In the genomic region with DNA sequence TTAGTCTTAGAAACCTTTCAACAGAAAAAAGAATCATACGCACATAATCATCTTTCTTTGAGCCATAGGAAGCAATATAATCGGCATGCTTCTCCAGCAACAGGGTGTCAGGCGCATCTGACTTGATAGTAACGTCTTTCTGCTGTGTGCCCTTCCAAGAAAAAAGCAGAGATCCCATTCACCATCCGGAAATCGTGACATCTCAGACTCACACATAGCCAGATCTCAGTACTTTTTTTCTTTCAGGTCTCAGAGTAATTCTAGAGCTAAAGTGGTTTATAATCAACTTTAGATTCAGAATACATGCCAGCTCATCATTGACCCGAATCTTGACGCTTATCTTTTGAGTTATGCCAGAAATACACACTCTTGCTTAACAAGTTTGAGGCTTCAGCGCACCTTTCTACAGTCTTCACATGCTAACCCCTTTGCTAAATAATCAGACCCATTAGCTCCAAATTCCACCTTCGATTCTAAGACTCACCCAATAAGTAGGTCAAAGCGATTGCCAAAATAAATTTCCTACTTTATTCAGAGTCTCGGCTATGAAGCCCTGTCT, we compare ENCODE assay signal across 8 mouse cellular contexts. TPM values are rescaled to one million over a fixed set of nuclear protein-coding genes. Genes with fewer than 3 reads are reported as not detected.
A peak's percentile ranks its signal among the peaks of the same experiment; 100 is the strongest.
DNase-seq lines count a peak whose midpoint lies in the region; ATAC-seq and TF ChIP-seq lines count a peak whose summit lies in the region.

No protein-coding gene starts in this region.

- TF ChIP-seq POLR2A in heart, adult 2 months (IDR thresholded peaks at IDR 0.05; ENCODE audit: insufficient read depth, low read depth, low read length) = no peak
- TF ChIP-seq POLR2A in embryonic fibroblast, embryonic 13.5 days (IDR thresholded peaks at IDR 0.05; ENCODE audit: low read depth, low read length) = no peak

- H3K79me2 ChIP-seq in heart, adult 2 months (replicated peaks; ENCODE audit: control insufficient read depth, insufficient read depth, low read length) = peaks cover 3% of the 10 kb centered on the region; the same call in 1 of the 2 replicates

- no peak for ATAC-seq in liver, embryonic 12.5 days
- no peak for ATAC-seq in activated CD4-positive, CD25-positive, alpha-beta regulatory T cell, adult 4 months

- H3K4me1 ChIP-seq in heart, adult 2 months (ENCODE audit: control insufficient read depth, insufficient read depth, low read length) = peaks cover 8% of the 10 kb centered on the region
- peaks cover 10% of the 10 kb centered on the region for H3K4me1 ChIP-seq in embryonic fibroblast, embryonic 13.5 days (ENCODE audit: control insufficient read depth, insufficient read depth, low read length)
- H3K4me1 ChIP-seq in liver, embryonic 12.5 days = peaks cover 51% of the 10 kb centered on the region

- peak overlapping the region; percentile 96 for H3K27ac ChIP-seq in heart, adult 2 months
- H3K27ac ChIP-seq in embryonic fibroblast, embryonic 13.5 days (ENCODE audit: insufficient read depth, low read length) = peak overlapping the region; percentile 85
- H3K27ac ChIP-seq in liver, embryonic 12.5 days = peak overlapping the region; percentile 94

- H3K9ac ChIP-seq in heart, adult 2 months (ENCODE audit: low read depth, low read length) = peak overlapping the region; percentile 99
- H3K9ac ChIP-seq in liver, embryonic 12.5 days = peak overlapping the region; percentile 98

- H3K27me3 ChIP-seq in heart, adult 2 months (ENCODE audit: control insufficient read depth, insufficient read depth, low read length) = no peaks in the 10 kb centered on the region
- no peaks in the 10 kb centered on the region for H3K27me3 ChIP-seq in liver, embryonic 12.5 days (replicated peaks)

- H3K36me3 ChIP-seq in heart, adult 2 months (ENCODE audit: control insufficient read depth, insufficient read depth, low read length) = peaks cover 46% of the 10 kb centered on the region
- H3K36me3 ChIP-seq in liver, embryonic 12.5 days = peaks cover 49% of the 10 kb centered on the region

- no peak for TF ChIP-seq EP300 in heart, adult 2 months (IDR thresholded peaks at IDR 0.05; ENCODE audit: insufficient read depth, low read depth, low read length)

- DNase-seq in heart, adult 2 months = no peak
- no peak for DNase-seq in heart, adult 18-20 months
- peak; percentile 26 for DNase-seq in 416B (ENCODE audit: low read depth)
- DNase-seq in cerebellum, adult 18-20 months = no peak
- DNase-seq in layer of hippocampus, postnatal 14 days (ENCODE audit: low spot score in 2 of 2) = no peak

- WGBS in heart, adult 2 months = 2% methylated on average over 12 of the region's 12 CpGs
- WGBS in liver, embryonic 12.5 days (ENCODE audit: insufficient replicate concordance) = under 1% methylated on average over 12 of the region's 12 CpGs

- no peak for TF ChIP-seq CTCF in heart, adult 2 months (IDR thresholded peaks at IDR 0.05)
- no peak for TF ChIP-seq CTCF in embryonic fibroblast, embryonic 13.5 days (IDR thresholded peaks at IDR 0.05; ENCODE audit: borderline replicate concordance, insufficient read depth, low read length)

- intact Hi-C loops in heart, adult 2 months (cut with DNase I) = no loop called here

- peak overlapping the region; percentile 92 for H3K4me2 ChIP-seq in liver, embryonic 12.5 days

- H3K4me3 ChIP-seq in heart, adult 2 months = peak overlapping the region; percentile 93
- H3K4me3 ChIP-seq in embryonic fibroblast, embryonic 13.5 days (ENCODE audit: insufficient read depth, low read length) = peak overlapping the region; percentile 100
- peak overlapping the region; percentile 95 for H3K4me3 ChIP-seq in liver, embryonic 12.5 days

- H3K9me3 ChIP-seq in liver, embryonic 12.5 days (replicated peaks) = no peaks in the 10 kb centered on the region

RNA-seq across cellular contexts. Expression of gene Rabggtb, which starts 0.8 kb away (rescaled TPM):
- total RNA-seq in heart, adult 2 months (2021) = 10 to 100 TPM; 81.8 to 98.2 TPM
- 48.0 and 89.5 TPM in 2 replicates for polyA plus RNA-seq in heart, adult 2 months (2012; rRNA removed)
- 10 to 100 TPM; 91.9 to 99.4 TPM for total RNA-seq in heart, adult 18-20 months (2021)
- 66.8 and 71.9 TPM in 2 replicates for polyA plus RNA-seq in embryonic fibroblast, embryonic 13.5 days (2011; ENCODE audit: insufficient read length, low read depth, missing spikeins)
- polyA plus RNA-seq in liver, embryonic 12.5 days (2016; fragmentation: Nextera tagmentation; extraction: Ambion mirVana) = 60.8 and 62.2 TPM in 2 replicates
- 10 to 100 TPM; 37.5 to 45.8 TPM for polyA plus RNA-seq in activated CD4-positive, CD25-positive, alpha-beta regulatory T cell, adult 4 months (2017; shearing (Covaris generic))
- total RNA-seq in layer of hippocampus, postnatal 14 days (2021) = 10 to 100 TPM; 70.4 to 72.7 TPM

RNA-seq across cellular contexts. Expression of gene Msh4, which starts 6.0 kb away (rescaled TPM):
- under 1 TPM in 1 of 2 experiments, not detected in 1; 0.07 TPM for total RNA-seq in heart, adult 2 months (2021)
- polyA plus RNA-seq in heart, adult 2 months (2012; rRNA removed) = 0.06 TPM in 1 of 2 replicates, not detected in the other
- under 1 TPM in 1 of 2 experiments, not detected in 1; 0.08 TPM for total RNA-seq in heart, adult 18-20 months (2021)
- 0.27 and 0.32 TPM in 2 replicates for polyA plus RNA-seq in embryonic fibroblast, embryonic 13.5 days (2011; ENCODE audit: insufficient read length, low read depth, missing spikeins)
- polyA plus RNA-seq in liver, embryonic 12.5 days (2016; fragmentation: Nextera tagmentation; extraction: Ambion mirVana) = 0.10 and 0.11 TPM in 2 replicates
- under 1 TPM in 1 of 2 experiments, not detected in 1; 0.16 TPM for polyA plus RNA-seq in activated CD4-positive, CD25-positive, alpha-beta regulatory T cell, adult 4 months (2017; shearing (Covaris generic))
- total RNA-seq in layer of hippocampus, postnatal 14 days (2021) = under 1 TPM; 0.37 to 0.62 TPM

RNA-seq across cellular contexts. Expression of gene Acadm, which starts 32.5 kb away (rescaled TPM):
- total RNA-seq in heart, adult 2 months (2021) = 1,000 to 10,000 TPM; 1,125 to 1,306 TPM
- polyA plus RNA-seq in heart, adult 2 months (2012; rRNA removed) = 480 and 876 TPM in 2 replicates
- total RNA-seq in heart, adult 18-20 months (2021) = 1,000 to 10,000 TPM; 1,411 to 1,781 TPM
- polyA plus RNA-seq in embryonic fibroblast, embryonic 13.5 days (2011; ENCODE audit: insufficient read length, low read depth, missing spikeins) = 54.6 and 62.2 TPM in 2 replicates
- 51.7 and 53.4 TPM in 2 replicates for polyA plus RNA-seq in liver, embryonic 12.5 days (2016; fragmentation: Nextera tagmentation; extraction: Ambion mirVana)
- 10 to 100 TPM; 32.9 to 36.5 TPM for polyA plus RNA-seq in activated CD4-positive, CD25-positive, alpha-beta regulatory T cell, adult 4 months (2017; shearing (Covaris generic))
- total RNA-seq in layer of hippocampus, postnatal 14 days (2021) = 10 to 100 TPM; 43.1 to 46.5 TPM
